Mouse (Mus musculus): ENCODE data around the gene Rac2. TPM values are rescaled to one million over a fixed set of nuclear protein-coding genes. Genes with fewer than 3 reads are reported as not detected.
A peak's percentile ranks its signal among the peaks of the same experiment; 100 is the strongest.

The Rac2 gene
- polyA plus RNA-seq, 1 experiment: 1,833 TPM

GRCm38 (mm10) chr15:78567608-78568120 lies 4.9 kb downstream of the Rac2 start:
- no peaks in the 10 kb centered on the region for H3K27me3 ChIP-seq (ENCODE audit: control insufficient read depth, insufficient read depth, low read length)
- H3K4me1 ChIP-seq (replicated peaks; ENCODE audit: control insufficient read depth, insufficient read depth, low read length): peaks cover 74% of the 10 kb centered on the region
- no peak overlapping the region for H3K4me3 ChIP-seq (ENCODE audit: control insufficient read depth, insufficient read depth, low read length)
- H3K36me3 ChIP-seq (ENCODE audit: control insufficient read depth, insufficient read depth, low read length): peaks cover 63% of the 10 kb centered on the region
- no peak overlapping the region for H3K27ac ChIP-seq (ENCODE audit: control insufficient read depth, insufficient read depth, low read length)
- TF ChIP-seq POLR2A (IDR thresholded peaks at IDR 0.05; ENCODE audit: control insufficient read depth, extremely low read depth, insufficient read depth, low read length, poor library complexity): no peak
- TF ChIP-seq CTCF (IDR thresholded peaks at IDR 0.05; ENCODE audit: borderline replicate concordance, control insufficient read depth, extremely low read depth, insufficient read depth, low read length, poor library complexity): no peak
- DNase-seq: no peak
- WGBS: 85% methylated on average over 9 of the region's 9 CpGs

DNA sequence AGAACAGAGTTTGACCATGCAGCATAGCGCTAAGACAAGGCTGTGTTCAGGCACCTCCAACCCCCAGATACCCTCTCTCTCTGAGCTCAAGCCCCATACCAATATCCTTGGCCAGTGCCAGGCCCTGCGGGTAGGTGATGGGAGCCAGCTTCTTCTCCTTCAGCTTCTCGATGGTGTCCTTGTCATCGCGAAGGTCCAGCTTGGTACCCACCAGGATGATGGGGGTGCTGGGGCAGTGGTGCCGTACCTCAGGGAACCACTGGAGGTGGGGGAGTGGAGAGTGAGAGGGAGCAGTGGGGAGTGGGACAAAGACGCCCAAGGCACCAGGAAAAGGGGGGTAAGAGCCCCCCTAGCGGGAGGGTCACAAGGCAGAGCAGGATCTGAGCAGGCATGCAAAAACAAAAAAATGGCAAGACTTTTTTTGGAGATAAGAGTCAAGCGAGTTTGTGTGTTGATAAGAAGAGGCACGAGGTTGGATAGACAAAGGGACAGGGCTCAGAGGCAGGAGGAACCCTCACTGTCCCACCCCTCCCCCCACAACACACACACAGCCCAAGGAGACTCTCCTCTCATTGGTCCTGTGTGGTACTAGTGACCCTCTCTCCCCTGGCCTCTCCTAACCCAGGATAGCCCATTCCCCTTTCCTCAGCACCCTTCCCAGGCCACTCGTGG lies 7.7 kb downstream of the Rac2 start:
- TF ChIP-seq CTCF (IDR thresholded peaks at IDR 0.05; ENCODE audit: borderline replicate concordance, control insufficient read depth, extremely low read depth, insufficient read depth, low read length, poor library complexity): no peak
- no peak for TF ChIP-seq POLR2A (IDR thresholded peaks at IDR 0.05; ENCODE audit: control insufficient read depth, extremely low read depth, insufficient read depth, low read length, poor library complexity)
- no peak overlapping the region for H3K4me3 ChIP-seq (ENCODE audit: control insufficient read depth, insufficient read depth, low read length)
- peak overlapping the region; percentile 84 for H3K27ac ChIP-seq (ENCODE audit: control insufficient read depth, insufficient read depth, low read length)
- H3K4me1 ChIP-seq (replicated peaks; ENCODE audit: control insufficient read depth, insufficient read depth, low read length): peaks cover 69% of the 10 kb centered on the region
- H3K27me3 ChIP-seq (ENCODE audit: control insufficient read depth, insufficient read depth, low read length): no peaks in the 10 kb centered on the region
- 79% methylated on average over 11 of the region's 11 CpGs for WGBS
- no peak for DNase-seq
- peaks cover 75% of the 10 kb centered on the region for H3K36me3 ChIP-seq (ENCODE audit: control insufficient read depth, insufficient read depth, low read length)

- 6% methylated on average over 5 of the region's 5 CpGs for WGBS
- H3K27me3 ChIP-seq (ENCODE audit: control insufficient read depth, insufficient read depth, low read length): no peaks in the 10 kb centered on the region
- peak; percentile 76 for DNase-seq
- H3K4me3 ChIP-seq (ENCODE audit: control insufficient read depth, insufficient read depth, low read length): peak overlapping the region; percentile 9; the same call in 1 of the 2 replicates
- peaks cover 66% of the 10 kb centered on the region for H3K36me3 ChIP-seq (ENCODE audit: control insufficient read depth, insufficient read depth, low read length)
- H3K4me1 ChIP-seq (replicated peaks; ENCODE audit: control insufficient read depth, insufficient read depth, low read length): peaks cover 70% of the 10 kb centered on the region
- H3K27ac ChIP-seq (ENCODE audit: control insufficient read depth, insufficient read depth, low read length): peak overlapping the region; percentile 84
- TF ChIP-seq POLR2A (IDR thresholded peaks at IDR 0.05; ENCODE audit: control insufficient read depth, extremely low read depth, insufficient read depth, low read length, poor library complexity): no peak
Measured at GRCm38 (mm10) chr15:78563937-78564336, 8.6 kb downstream of the Rac2 start.

DNA sequence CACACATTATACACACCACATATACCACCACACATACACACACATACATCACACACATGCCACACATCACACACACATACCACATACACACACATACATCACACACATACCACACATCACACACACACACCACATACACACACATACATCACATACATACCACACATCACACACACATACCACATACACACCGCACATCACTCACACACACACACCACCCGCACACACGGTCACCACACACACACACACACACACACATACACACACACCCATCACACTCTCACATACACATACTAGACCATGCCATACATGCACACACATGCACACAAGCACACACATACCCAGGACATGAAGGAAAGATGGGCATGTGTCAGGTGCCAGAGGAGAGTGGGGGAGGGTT lies 9.2 kb downstream of the Rac2 start:
- Histone ChIP-seq H3K4me3 (ENCODE audit: control insufficient read depth, insufficient read depth, low read length) (no peak overlapping the region), H3K27ac (ENCODE audit: control insufficient read depth, insufficient read depth, low read length) (peak overlapping the region; percentile 52; the same call in 1 of the 2 replicates), H3K4me1 (replicated peaks; ENCODE audit: control insufficient read depth, insufficient read depth, low read length) (peaks cover 70% of the 10 kb centered on the region), H3K36me3 (ENCODE audit: control insufficient read depth, insufficient read depth, low read length) (peaks cover 60% of the 10 kb centered on the region), H3K27me3 (ENCODE audit: control insufficient read depth, insufficient read depth, low read length) (no peaks in the 10 kb centered on the region)
- TF ChIP-seq CTCF (IDR thresholded peaks at IDR 0.05; ENCODE audit: borderline replicate concordance, control insufficient read depth, extremely low read depth, insufficient read depth, low read length, poor library complexity) (no peak), POLR2A (IDR thresholded peaks at IDR 0.05; ENCODE audit: control insufficient read depth, extremely low read depth, insufficient read depth, low read length, poor library complexity) (no peak)
- 97% methylated on average over 3 of the region's 3 CpGs for WGBS
- DNase-seq: no peak

- no peaks in the 10 kb centered on the region for H3K27me3 ChIP-seq (ENCODE audit: control insufficient read depth, insufficient read depth, low read length)
- H3K4me3 ChIP-seq (ENCODE audit: control insufficient read depth, insufficient read depth, low read length): no peak overlapping the region
- no peak for TF ChIP-seq CTCF (IDR thresholded peaks at IDR 0.05; ENCODE audit: borderline replicate concordance, control insufficient read depth, extremely low read depth, insufficient read depth, low read length, poor library complexity)
- no peak for TF ChIP-seq POLR2A (IDR thresholded peaks at IDR 0.05; ENCODE audit: control insufficient read depth, extremely low read depth, insufficient read depth, low read length, poor library complexity)
- no peak for DNase-seq
- peaks cover 27% of the 10 kb centered on the region for H3K36me3 ChIP-seq (ENCODE audit: control insufficient read depth, insufficient read depth, low read length)
- 41% methylated on average over 11 of the region's 11 CpGs for WGBS
- H3K27ac ChIP-seq (ENCODE audit: control insufficient read depth, insufficient read depth, low read length): peak overlapping the region; percentile 73
- H3K4me1 ChIP-seq (replicated peaks; ENCODE audit: control insufficient read depth, insufficient read depth, low read length): peaks cover 54% of the 10 kb centered on the region
Measured at GRCm38 (mm10) chr15:78559141-78559979, 13.2 kb downstream of the Rac2 start.

GRCm38 (mm10) chr15:78557693-78558535 lies 14.7 kb downstream of the Rac2 start:
- H3K36me3 ChIP-seq (ENCODE audit: control insufficient read depth, insufficient read depth, low read length): peaks cover 24% of the 10 kb centered on the region
- 41% methylated on average over 10 of the region's 10 CpGs for WGBS
- no peak for TF ChIP-seq POLR2A (IDR thresholded peaks at IDR 0.05; ENCODE audit: control insufficient read depth, extremely low read depth, insufficient read depth, low read length, poor library complexity)
- TF ChIP-seq CTCF (IDR thresholded peaks at IDR 0.05; ENCODE audit: borderline replicate concordance, control insufficient read depth, extremely low read depth, insufficient read depth, low read length, poor library complexity): no peak
- H3K27me3 ChIP-seq (ENCODE audit: control insufficient read depth, insufficient read depth, low read length): no peaks in the 10 kb centered on the region
- H3K4me1 ChIP-seq (replicated peaks; ENCODE audit: control insufficient read depth, insufficient read depth, low read length): peaks cover 43% of the 10 kb centered on the region
- DNase-seq: no peak
- no peak overlapping the region for H3K27ac ChIP-seq (ENCODE audit: control insufficient read depth, insufficient read depth, low read length)
- no peak overlapping the region for H3K4me3 ChIP-seq (ENCODE audit: control insufficient read depth, insufficient read depth, low read length)

All from thymus, adult 2 months (tissue).